Mouse (Mus musculus): ENCODE measurements around the gene 1700028P14Rik. TPM values are rescaled to one million over a fixed set of nuclear protein-coding genes. Genes with fewer than 3 reads are reported as not detected.

Gene 1700028P14Rik
- total RNA-seq, 2 experiments from 2014 or later, result not detected

Other genes with a start within 250 kb of the 1700028P14Rik start
- 1 to 10 TPM; 1.1 to 2.3 TPM for gene Mamdc2, start 204.4 kb downstream of the 1700028P14Rik start, total RNA-seq (2021)
- 10 to 100 TPM; 18.2 to 18.8 TPM for gene Ptar1, start 34.6 kb upstream of the 1700028P14Rik start, total RNA-seq (2021)
- gene Apba1, start 106.1 kb upstream of the 1700028P14Rik start, total RNA-seq (2021), result 1 to 10 TPM in 1 of 2 experiments, under 1 TPM in 1; 0.82 to 1.3 TPM